Mouse (Mus musculus) adrenal gland, adult 2 months (tissue): Measurements from ENCODE around the gene Rnf215. TPM values are rescaled to one million over a fixed set of nuclear protein-coding genes. Genes with fewer than 3 reads are reported as not detected.
A peak's percentile ranks its signal among the peaks of the same experiment; 100 is the strongest.
"Not testable (repeated sequence)": the region's sequence is repeated elsewhere in the genome, so short reads cannot be mapped to it uniquely, and the experiment has no call there.

Source experiments
- DNase-seq: peaks from one replicate; pipeline ENCODE4 v3.0.0; 2021
- polyA plus RNA-seq: library from polyadenylated mRNA; depleted of rRNA; stranded (reverse); fragments of >200 nt; gene quantifications from 2 replicates; pipeline ENCODE4 v1.2.3, GENCODE M21; 2012
- total RNA-seq, 2 experiments: library from RNA; stranded (reverse); gene quantifications; 2 replicates each; pipeline ENCODE4 v1.2.3; 2021

Rnf215 gene
- total and polyA plus RNA-seq, 3 experiments = 21.7 to 34.6 (median 25.0) TPM

DNA sequence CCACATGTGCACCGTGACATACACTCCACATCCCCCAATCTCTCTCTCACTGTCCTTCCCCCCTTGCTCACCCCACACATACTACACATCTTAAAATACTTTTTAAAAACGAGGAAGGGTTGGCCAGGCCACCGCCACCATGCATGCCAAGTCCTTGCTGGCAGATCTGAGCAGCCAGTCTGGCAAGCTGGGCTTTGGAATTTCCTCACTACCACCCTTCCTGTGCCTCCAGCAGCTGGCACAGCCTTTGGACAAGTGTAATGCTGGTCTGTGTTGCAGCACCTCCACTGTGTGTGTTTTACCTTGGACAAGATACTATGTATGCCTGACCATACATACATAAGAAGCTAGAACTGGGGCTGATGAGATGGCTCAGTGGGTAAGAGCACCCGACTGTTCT is 21.5 kb upstream of the Rnf215 start:
- DNase-seq = no peak

DNA sequence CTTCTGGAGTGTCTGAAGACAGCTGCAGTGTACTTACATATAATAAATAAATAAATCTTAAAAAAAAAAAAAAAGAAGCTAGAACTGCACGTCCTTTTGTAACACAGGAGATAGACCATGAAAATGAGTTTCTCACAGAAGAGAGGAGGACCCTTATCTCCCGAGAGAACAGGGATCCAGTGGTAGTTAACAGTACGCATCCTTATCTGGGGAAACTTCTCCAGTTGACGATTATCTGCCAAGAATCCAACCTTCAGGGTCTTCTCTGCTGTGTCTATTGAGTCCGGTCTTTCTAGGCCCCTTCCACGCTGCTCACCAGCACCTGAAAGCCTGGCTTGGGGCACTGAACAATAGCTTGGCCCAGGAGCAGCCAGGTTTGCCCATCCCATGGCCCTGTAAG is 21.0 kb upstream of the Rnf215 start:
- no peak for DNase-seq

DNA sequence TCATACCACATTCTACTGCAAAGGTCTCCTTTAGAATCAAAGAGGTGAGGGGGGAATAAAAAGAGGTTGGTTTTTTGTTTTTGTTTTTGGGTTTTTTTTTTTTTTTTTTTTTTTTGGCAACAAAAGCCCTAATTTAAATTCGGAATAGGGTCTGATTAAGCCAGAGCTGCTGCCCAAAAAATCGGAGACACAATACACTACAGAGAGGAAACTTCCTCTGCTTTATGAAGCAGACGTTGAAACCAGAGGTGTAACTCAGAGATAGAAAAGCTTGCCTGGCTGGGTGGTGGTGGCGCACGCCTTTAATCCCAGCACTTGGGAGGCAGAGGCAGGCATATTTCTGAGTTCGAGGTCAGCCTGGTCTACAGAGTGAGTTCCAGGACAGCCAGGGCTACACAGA is 20.5 kb upstream of the Rnf215 start:
- not testable (repeated sequence) for DNase-seq

DNA sequence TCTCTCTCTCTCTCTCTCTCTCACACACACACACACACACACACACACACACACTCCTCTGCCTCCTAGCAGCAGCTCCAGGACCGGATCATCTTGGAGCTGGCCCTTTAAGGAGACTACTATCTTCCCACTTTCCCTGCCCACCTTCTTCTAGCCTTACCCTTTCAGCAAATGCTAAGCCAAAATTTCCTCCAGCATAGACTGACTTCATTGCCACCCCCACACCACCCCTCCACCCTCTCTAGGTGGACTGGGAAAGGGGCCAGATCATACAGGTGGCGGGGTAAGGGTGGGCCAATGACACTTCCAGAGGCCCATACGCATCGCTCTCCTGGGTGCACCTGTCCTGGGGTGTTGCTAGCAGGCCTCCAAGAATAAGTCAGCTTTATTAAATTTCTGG is 19.6 kb upstream of the Rnf215 start:
- DNase-seq = no peak

DNA sequence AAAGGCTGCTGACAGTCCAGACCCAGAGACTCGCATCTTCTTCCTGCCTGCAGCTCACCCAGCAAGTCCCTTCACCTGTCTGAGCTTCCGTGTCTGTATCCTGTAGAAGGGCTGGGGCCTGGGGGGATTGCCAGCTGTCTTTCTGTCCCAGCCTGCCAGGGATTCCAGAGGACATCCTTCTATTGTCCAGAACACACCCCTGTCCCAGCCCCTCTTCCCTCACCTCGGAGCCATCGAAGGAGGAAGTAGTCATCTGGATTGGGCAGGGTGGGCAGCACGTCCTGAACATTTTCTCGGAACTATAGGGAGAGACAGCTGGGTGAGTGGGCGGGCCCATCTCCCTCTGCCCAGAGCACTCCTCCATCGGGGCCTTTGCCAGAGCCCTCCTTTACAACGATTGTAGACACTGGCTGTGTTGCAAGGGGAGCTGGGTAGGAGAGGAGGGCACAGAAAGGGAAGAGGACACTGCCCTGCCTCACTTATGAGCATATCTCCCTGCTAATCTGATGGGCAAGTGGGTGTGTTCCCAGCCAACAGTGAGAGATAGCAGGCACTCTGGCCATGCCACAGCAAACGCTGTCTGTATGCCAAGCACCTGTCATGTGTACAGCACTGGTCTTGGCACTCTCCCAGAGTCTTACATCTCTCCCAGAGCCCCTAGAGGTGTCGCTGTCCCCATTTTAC is 18.4 kb upstream of the Rnf215 start:
- DNase-seq = no peak

DNA sequence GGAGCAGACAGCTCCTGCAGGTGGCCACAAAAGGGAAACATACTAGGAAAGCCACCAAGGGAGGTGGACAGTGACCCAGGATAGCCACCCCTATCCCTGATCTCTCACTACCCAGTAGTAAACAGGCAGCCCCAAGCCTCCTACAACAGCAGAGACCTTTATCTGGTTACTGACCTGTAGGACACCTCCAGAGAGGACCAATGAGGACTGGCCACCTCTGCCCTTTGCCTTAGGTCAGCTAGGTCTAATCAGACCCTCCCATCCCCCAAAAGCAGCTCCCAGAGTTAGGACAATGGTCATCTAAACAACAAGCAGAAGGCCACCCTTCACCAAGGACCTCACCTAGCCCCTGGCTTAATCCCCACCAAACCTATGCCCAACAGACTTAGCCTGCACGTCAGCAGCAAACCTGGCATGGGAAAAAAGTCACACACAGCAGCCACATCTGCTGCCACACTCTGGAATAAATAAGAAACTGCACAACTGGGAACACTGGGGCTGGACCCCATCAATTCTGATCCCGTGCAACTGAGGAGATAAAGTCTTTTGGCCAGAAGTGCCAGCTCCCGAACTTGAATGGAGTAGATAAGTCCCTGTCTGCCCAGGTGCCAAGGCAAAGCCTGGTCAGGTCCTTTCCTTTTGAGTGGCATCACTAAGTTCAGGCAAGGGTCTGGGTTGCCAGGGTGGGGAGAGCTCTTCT is 17.5 kb upstream of the Rnf215 start:
- no peak for DNase-seq

DNA sequence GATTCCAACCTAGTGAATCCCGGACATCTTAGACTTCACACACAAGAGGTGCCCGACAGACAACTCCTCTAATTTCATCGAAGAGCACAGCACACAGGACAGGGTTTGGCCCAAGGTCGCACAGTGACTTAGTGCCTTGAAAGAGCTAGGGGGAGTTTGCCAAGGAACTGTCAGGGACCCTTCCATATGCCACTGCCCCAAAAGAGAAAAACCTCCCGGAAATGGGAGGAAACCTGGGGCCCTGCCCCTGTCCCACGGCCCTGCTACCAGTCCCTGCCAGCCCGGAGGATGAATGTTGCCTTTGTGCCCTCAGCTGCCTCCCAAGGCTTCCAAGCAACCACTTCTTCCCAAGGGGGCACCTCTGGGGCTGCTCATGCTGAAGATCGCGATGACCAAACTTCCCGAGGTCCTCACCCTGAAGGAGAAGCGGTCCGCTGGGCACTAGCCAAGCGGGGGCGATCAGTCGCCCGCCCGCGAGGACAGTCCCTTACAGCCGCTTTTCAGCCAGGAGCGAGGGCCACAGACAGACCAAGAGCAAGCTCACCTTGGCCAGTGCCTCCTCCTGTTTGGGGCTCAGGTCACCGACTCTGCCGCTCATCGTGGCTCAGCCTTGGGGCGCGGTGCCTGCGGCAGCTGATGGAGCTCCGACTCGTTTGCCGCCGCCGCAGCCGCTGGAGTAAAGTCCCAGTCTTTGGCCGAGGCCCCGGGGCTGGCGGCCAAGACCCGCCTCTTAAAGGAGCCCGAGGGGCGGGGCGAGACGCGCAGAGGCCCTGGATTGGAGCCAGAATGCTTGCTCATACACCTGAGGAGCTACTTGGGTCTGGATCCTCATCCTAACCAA is 16.7 kb upstream of the Rnf215 start:
- DNase-seq = peak; percentile 74

DNA sequence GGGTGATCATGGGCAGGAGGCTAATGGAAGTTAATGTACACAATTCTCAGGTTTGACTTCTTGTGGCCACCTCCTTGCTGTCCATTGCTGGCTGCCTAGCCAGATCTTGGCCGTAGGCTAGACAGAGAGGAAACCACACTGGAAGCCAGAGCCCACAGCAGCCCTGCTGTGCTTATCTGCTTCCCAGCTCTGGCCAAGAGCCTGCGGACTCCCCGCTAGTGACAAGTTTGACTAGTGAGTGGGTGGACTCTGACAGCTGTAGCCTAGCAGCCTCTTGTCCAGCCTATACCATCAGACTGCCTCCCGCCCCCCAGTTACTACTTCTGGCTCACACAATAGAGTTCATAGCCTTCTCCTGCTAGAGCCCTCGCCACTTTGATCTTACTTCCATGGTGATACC is 15.4 kb upstream of the Rnf215 start:
- DNase-seq = no peak

DNA sequence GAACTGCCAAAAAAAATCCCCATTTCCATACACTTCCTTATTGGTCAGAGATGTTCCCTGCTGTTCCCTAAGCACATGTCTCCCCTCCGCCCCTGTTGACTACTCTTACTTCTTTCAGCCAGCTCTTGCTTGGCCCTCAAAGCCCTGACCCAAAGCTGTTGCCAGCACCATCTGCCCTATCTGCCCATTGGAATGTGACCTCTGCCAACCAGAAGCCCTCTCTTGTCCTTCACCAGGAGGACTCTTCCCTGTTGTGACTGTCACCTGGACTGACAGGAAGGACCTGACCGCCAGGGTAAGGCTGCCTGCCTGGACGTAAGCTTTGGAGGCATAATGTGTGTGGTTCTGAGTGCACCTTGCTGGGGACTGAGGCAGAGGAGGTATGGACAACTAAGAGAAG is 13.3 kb upstream of the Rnf215 start:
- no peak for DNase-seq

DNA sequence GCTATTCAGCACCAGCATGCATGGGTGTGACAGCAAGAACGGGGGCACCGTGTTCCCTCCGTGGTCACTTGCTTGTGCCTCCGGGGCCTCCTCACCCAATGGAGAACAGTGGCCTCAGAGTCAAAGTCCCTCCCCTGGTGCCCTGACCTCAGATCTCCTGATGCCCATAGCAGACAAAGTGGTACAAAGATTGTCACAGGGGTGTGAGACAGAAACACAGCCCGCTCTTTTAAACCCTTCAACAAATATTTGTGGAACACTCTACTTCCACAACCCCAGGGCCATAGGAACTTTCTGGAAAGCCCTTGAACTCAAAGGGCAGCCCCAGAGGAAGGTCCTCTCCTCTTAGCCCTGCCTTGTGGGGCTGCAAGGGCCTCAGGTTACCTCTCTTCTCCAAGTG is 12.8 kb upstream of the Rnf215 start:
- no peak for DNase-seq

DNA sequence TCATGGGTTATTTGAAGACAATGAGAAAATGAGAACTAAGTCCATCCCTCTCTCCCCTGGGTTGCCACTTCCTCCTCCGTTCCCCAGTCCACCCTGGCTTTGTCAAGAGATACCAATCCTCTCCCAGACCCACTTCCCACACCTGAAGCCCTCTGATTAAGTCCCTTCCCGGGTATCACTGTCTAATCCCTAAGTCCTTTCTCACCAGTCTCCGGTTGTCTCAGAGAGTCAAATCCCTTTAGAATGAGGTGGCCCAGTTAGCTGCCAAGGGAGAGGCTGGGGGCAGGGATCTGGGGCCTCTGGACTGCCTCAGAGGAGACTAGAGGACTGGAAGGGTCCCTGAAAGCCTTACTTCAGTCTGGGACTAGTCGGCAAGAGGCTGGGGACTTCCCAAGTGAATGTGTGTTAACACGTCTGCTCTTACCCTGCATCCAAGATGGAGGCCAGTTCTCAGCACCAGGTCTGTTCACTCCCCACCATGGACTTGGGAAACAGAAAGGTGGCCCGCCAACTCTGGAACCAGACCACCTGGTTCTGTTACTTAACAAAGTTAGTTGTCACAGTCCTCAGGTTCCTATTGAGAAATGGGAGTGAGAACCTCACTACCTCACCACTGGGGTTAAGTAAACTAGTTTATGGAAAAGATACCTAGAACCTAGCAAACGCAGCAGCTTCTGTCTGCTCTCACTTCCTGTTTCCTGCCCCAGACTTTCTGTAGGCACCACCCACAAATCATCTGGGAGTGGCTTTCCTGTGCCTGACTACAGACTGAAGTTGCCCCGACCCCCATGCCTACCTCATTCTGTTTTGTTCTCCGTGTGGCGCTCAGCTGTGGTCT is 12.0 kb upstream of the Rnf215 start, which contains the start of gene Sec14l2:
Gene Sec14l2, minus strand, starts transcription at position 674 of the 838 bp plus-strand sequence.
- no peak for DNase-seq

DNA sequence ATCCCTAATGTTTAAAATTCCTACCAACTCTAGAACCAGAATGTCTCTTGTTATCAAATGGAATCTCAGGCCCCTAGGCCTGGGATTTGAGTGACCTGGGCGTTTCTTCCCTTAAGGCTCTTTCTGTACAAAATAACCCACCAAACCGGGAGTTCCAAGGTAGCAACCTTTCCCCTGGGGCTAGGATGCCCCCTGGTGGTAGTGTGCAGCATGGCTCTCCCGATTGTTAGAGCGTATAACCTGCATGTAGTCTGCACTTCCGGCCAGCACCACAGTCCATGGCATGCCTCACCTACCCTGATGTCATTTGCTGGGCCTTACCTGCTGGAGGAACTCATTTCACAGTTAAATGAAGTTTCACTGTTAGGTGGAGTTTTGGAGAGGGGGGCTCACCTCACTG is 11.1 kb upstream of the Rnf215 start:
- peak; percentile 28 for DNase-seq

DNA sequence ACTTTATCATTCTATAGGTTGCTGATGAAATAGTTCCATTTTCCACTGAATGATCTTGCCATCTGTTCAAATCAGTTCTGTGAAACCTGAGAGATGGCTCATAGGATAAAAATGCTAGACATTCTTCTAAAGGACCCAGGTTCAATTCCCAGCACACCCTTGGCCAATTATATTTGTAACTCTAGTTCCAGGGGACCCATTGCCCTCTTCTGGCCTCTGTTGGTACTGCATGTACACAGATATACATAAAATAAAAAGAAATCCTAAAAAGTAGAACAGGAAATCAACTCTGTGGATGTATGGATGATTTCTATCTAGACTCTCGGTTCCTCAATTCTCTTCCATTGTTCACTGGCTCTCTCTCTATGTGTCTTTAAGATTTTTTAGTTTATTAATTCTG is 7.9 kb upstream of the Rnf215 start:
- DNase-seq = no peak

DNA sequence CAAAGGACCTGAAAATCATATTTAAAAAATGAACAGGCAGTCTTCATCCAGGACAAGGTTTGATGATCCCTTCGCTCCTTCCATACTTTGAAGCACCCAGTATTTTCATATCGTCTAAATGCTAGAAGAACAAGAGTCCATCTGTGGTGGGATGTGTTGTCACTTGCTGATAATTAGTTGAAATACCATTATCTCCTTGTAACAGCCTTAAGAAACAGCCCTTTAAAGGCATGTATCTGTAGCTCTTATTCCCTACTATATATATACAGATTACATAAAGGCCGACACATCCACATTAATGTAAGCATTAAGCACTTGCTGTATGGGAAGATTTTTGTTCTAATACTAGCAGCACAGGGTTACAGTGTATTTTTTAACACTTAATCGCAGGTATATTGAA is 6.5 kb upstream of the Rnf215 start:
- not testable (repeated sequence) for DNase-seq

DNA sequence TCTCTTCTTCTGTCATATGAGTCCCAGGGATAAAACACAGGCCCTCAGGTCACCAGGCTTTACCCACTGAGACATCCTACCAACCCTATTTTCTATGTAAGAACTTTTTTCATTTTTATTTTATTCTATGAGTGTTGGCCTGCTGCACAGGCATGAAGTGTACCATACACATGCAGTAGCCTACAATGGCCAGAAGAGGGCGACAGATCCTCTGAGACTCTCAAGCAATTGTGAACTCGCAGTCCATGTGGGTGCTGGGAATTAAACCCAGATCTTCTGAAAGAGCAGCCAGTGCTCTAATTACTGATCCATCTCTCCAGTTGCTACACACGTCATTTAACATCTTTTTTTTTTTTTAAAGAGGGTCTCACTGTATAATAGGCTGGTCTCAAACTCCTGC is 1.6 kb upstream of the Rnf215 start:
- no peak for DNase-seq

DNA sequence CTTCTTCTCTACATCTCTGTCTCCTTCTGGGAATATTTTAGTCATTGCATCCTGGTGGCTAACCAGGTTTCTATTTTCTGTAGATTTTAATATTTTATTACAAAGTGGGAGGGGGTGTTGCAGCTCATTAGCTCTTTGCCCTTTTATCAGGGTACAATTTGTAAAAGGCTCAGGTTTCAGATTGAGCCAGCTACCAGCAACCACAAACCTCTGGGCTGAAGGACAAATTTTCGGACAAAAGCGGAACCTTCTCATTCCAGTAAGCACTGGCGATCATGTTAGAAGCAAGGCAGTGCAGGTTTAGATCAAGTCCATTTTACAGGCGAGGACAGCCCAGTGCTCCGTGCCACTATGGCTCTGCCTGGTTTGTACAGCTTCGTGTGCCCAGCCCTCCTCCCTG is 602 bp upstream of the Rnf215 start:
- no peak for DNase-seq

DNA sequence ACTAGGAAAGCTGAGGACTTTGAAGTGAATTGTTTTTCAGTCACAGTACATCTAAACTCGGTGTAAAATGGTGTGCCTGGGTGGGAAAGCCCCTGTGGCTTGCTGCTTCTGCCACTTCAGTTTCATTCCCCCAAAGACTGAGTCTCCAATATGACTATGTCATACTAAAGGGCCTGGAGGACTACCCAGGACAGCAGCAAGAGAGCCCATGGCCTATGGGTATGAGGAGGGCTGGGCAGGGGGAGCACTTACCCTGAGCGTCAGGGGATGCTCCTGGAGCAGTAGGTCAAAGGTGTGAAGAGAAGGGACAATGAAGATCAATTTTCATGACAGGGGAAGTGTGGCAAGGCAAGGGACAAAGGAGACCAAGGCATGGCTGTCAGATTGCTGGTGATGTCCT is 4.0 kb downstream of the Rnf215 start:
- no peak for DNase-seq

DNA sequence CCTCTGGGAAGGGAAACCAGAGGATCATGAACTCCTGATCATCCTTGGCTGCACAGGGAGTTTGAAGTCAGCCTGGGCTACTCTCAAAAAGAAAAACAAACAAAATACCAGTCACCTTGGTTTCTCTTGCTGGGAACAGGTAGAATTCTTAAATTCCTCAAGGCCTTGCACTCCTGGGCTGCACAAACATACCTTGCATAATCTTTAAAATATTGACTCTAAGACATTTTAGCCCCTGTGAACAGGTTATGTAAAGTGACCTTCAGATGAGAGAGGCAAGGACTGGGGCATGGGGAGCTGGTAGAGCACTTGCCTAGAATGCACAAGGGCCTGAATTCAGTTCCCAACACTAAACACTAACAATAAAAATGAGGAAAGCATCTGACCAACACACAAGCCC is 6.5 kb downstream of the Rnf215 start:
- DNase-seq = no peak

DNA sequence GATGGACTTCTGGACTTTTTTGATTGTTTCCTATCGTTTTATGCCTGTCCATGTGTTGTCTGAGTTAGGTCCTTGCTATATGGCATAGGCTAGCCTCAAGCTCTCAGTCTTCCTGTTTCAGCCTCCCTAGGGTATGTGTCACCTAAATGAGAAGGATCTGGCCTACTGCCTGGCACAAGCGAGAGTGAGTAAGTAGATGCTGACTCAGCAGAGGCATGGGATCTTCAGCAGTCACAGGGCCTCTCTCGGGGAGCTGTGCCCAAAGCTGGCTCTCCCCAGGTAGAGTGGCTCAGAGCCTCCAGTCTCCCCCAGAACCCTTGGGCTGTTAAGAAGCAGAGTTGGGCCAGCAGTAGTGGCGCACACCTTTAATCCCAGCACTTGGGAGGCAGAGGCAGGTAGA is 7.3 kb downstream of the Rnf215 start:
- peak; percentile 43 for DNase-seq

DNA sequence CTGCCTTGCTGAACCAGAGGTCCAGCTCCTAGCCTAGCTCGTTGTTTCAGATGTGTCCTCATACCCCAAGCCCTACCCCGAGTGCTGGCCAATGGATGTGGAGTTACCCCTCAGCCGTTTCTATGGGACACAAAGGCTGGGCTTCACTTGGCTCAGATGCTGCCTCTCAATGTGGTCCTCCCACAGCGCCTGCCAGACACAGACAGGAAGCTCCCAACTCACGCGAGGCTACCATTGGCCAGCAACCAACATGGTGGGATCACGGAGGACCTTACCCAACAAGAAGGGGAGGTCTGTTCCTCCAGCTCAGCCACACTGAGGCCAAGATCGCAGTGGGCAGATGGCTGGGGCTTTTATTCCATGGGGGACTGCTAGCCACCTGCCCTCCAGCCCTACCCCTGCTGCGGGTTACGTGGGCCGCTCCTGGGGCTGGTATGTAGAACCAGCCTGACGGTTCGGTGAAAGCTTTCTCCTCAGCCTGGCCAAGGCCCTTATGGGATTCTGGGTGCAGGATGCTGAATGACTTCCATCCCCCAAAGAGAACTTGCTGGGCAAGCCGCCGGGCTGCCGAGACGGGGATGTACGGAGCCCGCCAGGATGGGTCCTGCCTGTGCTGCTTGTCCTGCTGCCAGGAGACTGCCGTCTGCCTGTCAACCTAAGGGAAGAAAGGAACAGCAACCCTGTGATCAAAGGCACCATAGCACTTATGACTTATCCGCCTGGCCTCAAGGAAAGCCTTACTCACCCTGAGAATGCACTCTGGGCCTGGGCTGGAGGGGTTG is 8.5 kb downstream of the Rnf215 start:
- no peak for DNase-seq

DNA sequence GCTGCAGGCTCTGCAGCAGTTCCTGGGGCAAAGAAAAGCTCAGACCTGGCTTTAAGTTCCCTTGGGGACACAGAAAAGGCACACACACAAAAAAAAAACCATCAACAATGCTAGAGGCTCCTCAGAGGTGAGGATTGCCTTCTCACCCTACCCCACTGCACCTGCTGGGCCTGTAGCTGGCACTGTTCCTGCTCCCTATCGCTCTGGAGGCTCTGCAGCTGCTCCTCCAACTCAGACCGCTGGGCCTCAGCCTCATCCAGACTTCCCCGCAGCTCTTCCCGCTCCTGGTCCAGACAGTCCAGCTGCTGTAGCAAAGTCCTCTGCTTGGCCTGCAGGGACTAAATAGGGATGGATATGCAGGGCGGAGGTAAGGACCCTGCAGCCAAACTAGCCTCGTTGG is 11.4 kb downstream of the Rnf215 start:
- no peak for DNase-seq
